Mouse (Mus musculus): ENCODE data around the gene Lsm7. TPM values are rescaled to one million over a fixed set of nuclear protein-coding genes. Genes with fewer than 3 reads are reported as not detected.

Lsm7 gene
- polyA plus RNA-seq, 1 experiment, result 17.4 TPM

GRCm38 (mm10) chr10:80805925-80806324 is 49.1 kb downstream of the Lsm7 start:
- Histone ChIP-seq H3K36me3 (ENCODE audit: control insufficient read depth) (peaks cover 57% of the 10 kb centered on the region), H3K4me3 (replicated peaks) (no peak overlapping the region), H3K4me1 (ENCODE audit: control insufficient read depth) (peaks cover 52% of the 10 kb centered on the region), H3K9me3 (ENCODE audit: control insufficient read depth, low read length) (peaks cover 3% of the 10 kb centered on the region; the same call in 1 of the 2 replicates), H3K27me3 (ENCODE audit: control insufficient read depth) (peaks cover 50% of the 10 kb centered on the region)
- TF ChIP-seq TAL1 (IDR thresholded peaks at IDR 0.05; ENCODE audit: low read length) (no peak), GATA1 (IDR thresholded peaks at IDR 0.05; ENCODE audit: low read length) (no peak)

GRCm38 (mm10) chr10:80805322-80805721 is 49.7 kb downstream of the Lsm7 start:
- Histone ChIP-seq H3K4me3 (replicated peaks) (no peak overlapping the region), H3K9me3 (ENCODE audit: control insufficient read depth, low read length) (peaks cover 3% of the 10 kb centered on the region; the same call in 1 of the 2 replicates), H3K27me3 (ENCODE audit: control insufficient read depth) (peaks cover 44% of the 10 kb centered on the region), H3K4me1 (ENCODE audit: control insufficient read depth) (peaks cover 57% of the 10 kb centered on the region), H3K36me3 (ENCODE audit: control insufficient read depth) (peaks cover 63% of the 10 kb centered on the region)
- TF ChIP-seq GATA1 (IDR thresholded peaks at IDR 0.05; ENCODE audit: low read length) (no peak), TAL1 (IDR thresholded peaks at IDR 0.05; ENCODE audit: low read length) (no peak)

GRCm38 (mm10) chr10:80804916-80805315 is 50.1 kb downstream of the Lsm7 start, which contains the start of gene Amh:
TSS of gene Amh (plus strand) at chr10:80805243.
- H3K9me3 ChIP-seq (ENCODE audit: control insufficient read depth, low read length), result peaks cover 3% of the 10 kb centered on the region; the same call in 1 of the 2 replicates
- H3K36me3 ChIP-seq (ENCODE audit: control insufficient read depth), result peaks cover 67% of the 10 kb centered on the region
- H3K4me3 ChIP-seq (replicated peaks), result no peak within 1 kb of the TSS
- H3K4me1 ChIP-seq (ENCODE audit: control insufficient read depth), result peaks cover 58% of the 10 kb centered on the region
- TF ChIP-seq TAL1 (IDR thresholded peaks at IDR 0.05; ENCODE audit: low read length), result no peak
- TF ChIP-seq GATA1 (IDR thresholded peaks at IDR 0.05; ENCODE audit: low read length), result no peak
- H3K27me3 ChIP-seq (ENCODE audit: control insufficient read depth), result peaks cover 40% of the 10 kb centered on the region

GRCm38 (mm10) chr10:80804340-80804739 is 50.7 kb downstream of the Lsm7 start:
- TF ChIP-seq GATA1 (IDR thresholded peaks at IDR 0.05; ENCODE audit: low read length), result no peak
- Histone ChIP-seq H3K36me3 (ENCODE audit: control insufficient read depth) (peaks cover 71% of the 10 kb centered on the region), H3K27me3 (ENCODE audit: control insufficient read depth) (peaks cover 34% of the 10 kb centered on the region), H3K4me1 (ENCODE audit: control insufficient read depth) (peaks cover 63% of the 10 kb centered on the region), H3K4me3 (replicated peaks) (no peak overlapping the region), H3K9me3 (ENCODE audit: control insufficient read depth, low read length) (peaks cover 3% of the 10 kb centered on the region; the same call in 1 of the 2 replicates)

GRCm38 (mm10) chr10:80802996-80803395 is 52.0 kb downstream of the Lsm7 start:
- peaks cover 71% of the 10 kb centered on the region for H3K36me3 ChIP-seq (ENCODE audit: control insufficient read depth)
- H3K4me1 ChIP-seq (ENCODE audit: control insufficient read depth), result peaks cover 63% of the 10 kb centered on the region
- H3K9me3 ChIP-seq (ENCODE audit: control insufficient read depth, low read length), result no peaks in the 10 kb centered on the region
- no peak overlapping the region for H3K4me3 ChIP-seq (replicated peaks)
- TF ChIP-seq GATA1 (IDR thresholded peaks at IDR 0.05; ENCODE audit: low read length) (no peak), TAL1 (IDR thresholded peaks at IDR 0.05; ENCODE audit: low read length) (no peak)
- peaks cover 21% of the 10 kb centered on the region for H3K27me3 ChIP-seq (ENCODE audit: control insufficient read depth)

Other genes starting within 250 kb of the Lsm7 start
- 0.07 and 0.12 TPM in 2 replicates for gene Gm49322, start 249.2 kb downstream of the Lsm7 start, polyA plus RNA-seq (2012)
- gene Csnk1g2, start 232.4 kb downstream of the Lsm7 start, polyA plus RNA-seq (2012), result 33.9 and 36.6 TPM in 2 replicates
- gene Btbd2, start 198.1 kb downstream of the Lsm7 start, polyA plus RNA-seq (2012), result 2.6 and 3.2 TPM in 2 replicates
- 49.1 and 53.2 TPM in 2 replicates for gene Mknk2, start 177.1 kb downstream of the Lsm7 start, polyA plus RNA-seq (2012)
- gene Mob3a, start 153.2 kb downstream of the Lsm7 start, polyA plus RNA-seq (2012), result 1.8 and 2.1 TPM in 2 replicates
- 1.2 and 3.9 TPM in 2 replicates for gene Izumo4, start 153.0 kb downstream of the Lsm7 start, polyA plus RNA-seq (2012)
- 2.5 and 2.6 TPM in 2 replicates for gene Ap3d1, start 112.9 kb downstream of the Lsm7 start, polyA plus RNA-seq (2012)
- 8.8 and 9.8 TPM in 2 replicates for gene Dot1l, start 100.0 kb downstream of the Lsm7 start, polyA plus RNA-seq (2012)
- 68.4 and 69.3 TPM in 2 replicates for gene Sf3a2, start 57.0 kb downstream of the Lsm7 start, polyA plus RNA-seq (2012)
- gene Plekhj1, start 56.6 kb downstream of the Lsm7 start, polyA plus RNA-seq (2012), result 32.7 and 39.3 TPM in 2 replicates
- 0.33 and 0.43 TPM in 2 replicates for gene Amh, start 50.0 kb downstream of the Lsm7 start, polyA plus RNA-seq (2012)
- gene Jsrp1, start 41.7 kb downstream of the Lsm7 start, polyA plus RNA-seq (2012), result not detected in 2 replicates
- 1,446 and 1,486 TPM in 2 replicates for gene Oaz1, start 28.6 kb downstream of the Lsm7 start, polyA plus RNA-seq (2012)
- not detected in 2 replicates for gene Lingo3, start 11.2 kb downstream of the Lsm7 start, polyA plus RNA-seq (2012)
- gene Sppl2b, start 66 bp upstream of the Lsm7 start, polyA plus RNA-seq (2012), result 56.0 and 60.5 TPM in 2 replicates
- 0.02 and 0.03 TPM in 2 replicates for gene Tmprss9, start 16.6 kb upstream of the Lsm7 start, polyA plus RNA-seq (2012)
- 29.2 and 32.1 TPM in 2 replicates for gene Timm13, start 45.8 kb upstream of the Lsm7 start, polyA plus RNA-seq (2012)
- 1.1 and 1.3 TPM in 2 replicates for gene Lmnb2, start 63.0 kb upstream of the Lsm7 start, polyA plus RNA-seq (2012)
- gene Gadd45b, start 74.9 kb upstream of the Lsm7 start, polyA plus RNA-seq (2012), result 0.15 and 0.16 TPM in 2 replicates
- gene Gng7, start 159.7 kb upstream of the Lsm7 start, polyA plus RNA-seq (2012), result not detected in 2 replicates
- gene Diras1, start 170.5 kb upstream of the Lsm7 start, polyA plus RNA-seq (2012), result 0.01 TPM in 1 of 2 replicates, not detected in the other
- gene Slc39a3, start 182.2 kb upstream of the Lsm7 start, polyA plus RNA-seq (2012), result 1.5 and 1.7 TPM in 2 replicates
- gene Sgta, start 205.0 kb upstream of the Lsm7 start, polyA plus RNA-seq (2012), result 18.3 and 18.8 TPM in 2 replicates
- 5.2 and 5.3 TPM in 2 replicates for gene Thop1, start 214.8 kb upstream of the Lsm7 start, polyA plus RNA-seq (2012)
- 0.05 and 0.07 TPM in 2 replicates for gene Creb3l3, start 243.7 kb upstream of the Lsm7 start, polyA plus RNA-seq (2012)

Data from erythroblast, embryonic 14.5 days (primary cell).